Mouse (Mus musculus) limb, embryonic 10.5 days (tissue): ENCODE results near the gene Creb5. TPM values are rescaled to one million over a fixed set of nuclear protein-coding genes. Genes with fewer than 3 reads are reported as not detected.

Experiments used
- DNase-seq: peaks from one replicate; pipeline ENCODE4 v3.0.0-alpha.2; 2017; ENCODE audit warnings: low spot score
- H3K27ac ChIP-seq: fragments of 300-500 bp; sonication (generic); 2 replicates; pipeline ENCODE4 v1.5.1; 2016; ENCODE audit warnings: mild to moderate bottlenecking
- H3K27me3 ChIP-seq: fragments of 300-500 bp; sonication (generic); 2 replicates; pipeline ENCODE4 v1.6.1; 2016; ENCODE audit warnings: low read depth, mild to moderate bottlenecking; ENCODE audit not compliant: poor library complexity, severe bottlenecking
- H3K36me3 ChIP-seq: fragments of 300-500 bp; sonication (generic); 2 replicates; pipeline ENCODE4 v1.6.1; 2016; ENCODE audit warnings: mild to moderate bottlenecking, moderate library complexity
- H3K4me1 ChIP-seq: fragments of 300-500 bp; sonication (generic); 2 replicates; pipeline ENCODE4 v1.6.1; 2016
- H3K4me3 ChIP-seq: fragments of 300-500 bp; sonication (generic); 2 replicates; pipeline ENCODE4 v1.5.1; 2016; ENCODE audit warnings: mild to moderate bottlenecking, moderate library complexity
- H3K9me3 ChIP-seq: fragments of 300-500 bp; sonication (generic); replicated peaks from 2 replicates; pipeline ENCODE4 v1.6.1; 2016; ENCODE audit warnings: mild to moderate bottlenecking
- WGBS: fragments of 180-500 bp; shearing (Covaris S2); methylation state at CpG from one replicate; pipeline ENCODE4 v1.1.7; 2016; 5-methylcytosine and 5-hydroxymethylcytosine counted together
- polyA plus RNA-seq: library from polyadenylated mRNA; unstranded; fragments of >200 nt; fragmentation: Nextera tagmentation; extraction: Ambion mirVana; gene quantifications from 2 replicates; pipeline ENCODE4 v1.2.1, GENCODE M21; 2016

Gene Creb5
- polyA plus RNA-seq, 1 experiment from 2014 or later = 12.1 TPM

- Histone ChIP-seq H3K27me3 (peaks cover 67% of the 10 kb centered on the region), H3K4me3 (peak overlapping the region; percentile 67; the same call in 1 of the 2 replicates), H3K27ac (no peak overlapping the region), H3K4me1 (peaks cover 62% of the 10 kb centered on the region), H3K9me3 (no peaks in the 10 kb centered on the region), H3K36me3 (no peaks in the 10 kb centered on the region)
- no peak for DNase-seq
- WGBS = 38% methylated on average over 8 of the region's 8 CpGs
Measured at GRCm38 (mm10) chr6:53290215-53290990, 3.3 kb downstream of the Creb5 start.

DNA sequence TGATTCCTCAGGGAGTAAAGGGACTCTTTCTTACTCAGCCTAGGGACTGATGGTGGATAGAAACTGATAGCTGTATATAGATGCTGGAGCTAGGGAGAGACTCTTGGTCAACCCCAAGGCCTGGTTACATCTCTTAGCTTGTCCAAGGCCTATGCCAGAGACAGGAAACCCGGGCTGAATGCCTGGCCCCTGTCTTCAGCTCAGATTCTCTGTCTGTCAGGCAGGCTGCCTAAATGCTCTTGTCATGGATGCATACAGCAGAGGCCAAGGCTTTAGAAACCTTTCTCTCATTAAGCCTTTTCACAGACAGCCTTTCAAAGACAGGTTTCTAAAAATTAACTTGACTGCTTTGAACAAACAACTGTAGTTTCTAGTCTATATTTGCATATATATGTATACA lies 5.9 kb downstream of the Creb5 start:
- Histone ChIP-seq H3K4me3 (no peak overlapping the region), H3K27ac (no peak overlapping the region), H3K36me3 (no peaks in the 10 kb centered on the region), H3K27me3 (peaks cover 42% of the 10 kb centered on the region), H3K4me1 (peaks cover 49% of the 10 kb centered on the region), H3K9me3 (no peaks in the 10 kb centered on the region)
- 69% methylated on average over 1 of the region's 1 CpGs for WGBS
- no peak for DNase-seq

- H3K9me3 ChIP-seq = no peaks in the 10 kb centered on the region
- H3K27me3 ChIP-seq = no peaks in the 10 kb centered on the region
- H3K36me3 ChIP-seq = no peaks in the 10 kb centered on the region
- no peak overlapping the region for H3K27ac ChIP-seq
- DNase-seq = no peak
- H3K4me1 ChIP-seq = peaks cover 20% of the 10 kb centered on the region
- H3K4me3 ChIP-seq = no peak overlapping the region
- WGBS = 83% methylated on average over 5 of the region's 5 CpGs
Measured at GRCm38 (mm10) chr6:53297851-53298250, 10.8 kb downstream of the Creb5 start.

DNA sequence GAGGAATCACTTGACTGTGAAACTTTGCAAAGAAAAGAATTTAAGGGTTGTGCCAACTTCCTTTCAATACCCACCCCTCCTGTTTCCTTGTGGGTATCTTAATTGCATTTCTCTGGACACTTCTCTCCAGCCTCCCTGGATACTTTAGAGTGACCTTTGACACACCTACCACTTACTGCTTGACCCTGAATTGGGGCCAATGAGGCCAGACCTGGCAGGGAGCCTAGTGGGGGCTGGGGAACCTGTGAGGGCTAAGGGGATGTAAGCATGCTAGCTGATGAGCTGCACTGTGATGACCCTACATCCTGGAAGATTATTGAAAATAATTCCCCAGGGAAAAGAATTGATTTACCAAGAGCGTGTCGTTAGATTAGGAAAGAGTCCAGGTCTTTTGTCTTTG lies 17.1 kb downstream of the Creb5 start:
- Histone ChIP-seq H3K27ac (no peak overlapping the region), H3K4me3 (no peak overlapping the region), H3K27me3 (no peaks in the 10 kb centered on the region), H3K36me3 (no peaks in the 10 kb centered on the region), H3K9me3 (no peaks in the 10 kb centered on the region), H3K4me1 (peaks cover 18% of the 10 kb centered on the region)
- 47% methylated on average over 2 of the region's 2 CpGs for WGBS
- DNase-seq = no peak

- H3K4me3 ChIP-seq = no peak overlapping the region
- no peak for DNase-seq
- no peaks in the 10 kb centered on the region for H3K36me3 ChIP-seq
- WGBS = 87% methylated on average over 4 of the region's 4 CpGs
- H3K9me3 ChIP-seq = no peaks in the 10 kb centered on the region
- no peaks in the 10 kb centered on the region for H3K27me3 ChIP-seq
- H3K27ac ChIP-seq = no peak overlapping the region
- peaks cover 33% of the 10 kb centered on the region for H3K4me1 ChIP-seq
Measured at GRCm38 (mm10) chr6:53306156-53306555, 19.1 kb downstream of the Creb5 start.

GRCm38 (mm10) chr6:53306710-53307109 lies 19.6 kb downstream of the Creb5 start:
- H3K4me3 ChIP-seq = no peak overlapping the region
- H3K27ac ChIP-seq = no peak overlapping the region; the same call in 1 of the 2 replicates
- no peaks in the 10 kb centered on the region for H3K36me3 ChIP-seq
- H3K9me3 ChIP-seq = no peaks in the 10 kb centered on the region
- DNase-seq = no peak
- WGBS = 89% methylated on average over 5 of the region's 5 CpGs
- H3K27me3 ChIP-seq = no peaks in the 10 kb centered on the region
- H3K4me1 ChIP-seq = peaks cover 38% of the 10 kb centered on the region

DNA sequence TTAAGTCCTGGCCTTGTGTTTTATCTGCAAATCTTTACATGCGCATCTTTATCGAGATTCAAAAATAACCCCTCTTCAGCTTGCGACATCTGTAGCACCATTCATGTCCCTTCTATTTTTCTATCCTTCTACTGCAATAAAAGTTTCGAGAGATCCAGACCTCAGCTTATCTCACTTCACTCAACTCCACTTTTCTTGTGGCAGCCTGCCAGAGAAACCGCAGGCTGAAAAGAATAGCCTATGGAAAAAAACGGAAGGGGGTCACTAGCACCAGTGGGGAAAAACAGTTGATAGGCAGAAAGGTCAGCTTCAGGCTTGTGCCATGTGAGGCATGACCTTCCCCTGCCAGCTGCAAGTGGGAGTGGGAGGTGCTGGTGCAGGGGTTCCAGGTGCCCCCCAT lies 21.6 kb downstream of the Creb5 start:
- no peak overlapping the region for H3K4me3 ChIP-seq
- peaks cover 55% of the 10 kb centered on the region for H3K4me1 ChIP-seq
- H3K9me3 ChIP-seq = no peaks in the 10 kb centered on the region
- H3K27ac ChIP-seq = no peak overlapping the region
- no peaks in the 10 kb centered on the region for H3K36me3 ChIP-seq
- 66% methylated on average over 6 of the region's 6 CpGs for WGBS
- H3K27me3 ChIP-seq = no peaks in the 10 kb centered on the region
- no peak for DNase-seq

DNA sequence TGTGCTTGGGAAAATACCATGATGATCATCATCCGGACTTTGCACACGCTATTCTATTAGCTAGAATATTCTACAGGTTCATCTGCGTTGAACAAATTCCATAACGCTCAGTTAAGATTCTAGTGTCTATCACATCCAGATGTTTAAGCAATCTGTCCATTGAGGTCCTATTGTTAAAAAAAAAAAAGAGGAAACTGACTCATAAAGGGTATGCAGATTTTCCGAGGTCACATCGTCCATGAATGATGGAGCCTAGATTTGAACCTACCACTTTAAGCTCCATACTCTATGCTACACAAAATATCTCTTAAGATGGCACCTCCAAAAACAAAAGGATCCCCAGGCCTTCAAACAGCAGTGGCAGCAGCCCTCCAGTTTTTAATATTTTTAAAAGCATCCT lies 26.5 kb downstream of the Creb5 start:
- Histone ChIP-seq H3K9me3 (no peaks in the 10 kb centered on the region), H3K27ac (no peak overlapping the region; the same call in 1 of the 2 replicates), H3K4me1 (peaks cover 51% of the 10 kb centered on the region), H3K4me3 (no peak overlapping the region), H3K36me3 (no peaks in the 10 kb centered on the region), H3K27me3 (no peaks in the 10 kb centered on the region)
- DNase-seq = no peak
- WGBS = 89% methylated on average over 6 of the region's 6 CpGs

DNA sequence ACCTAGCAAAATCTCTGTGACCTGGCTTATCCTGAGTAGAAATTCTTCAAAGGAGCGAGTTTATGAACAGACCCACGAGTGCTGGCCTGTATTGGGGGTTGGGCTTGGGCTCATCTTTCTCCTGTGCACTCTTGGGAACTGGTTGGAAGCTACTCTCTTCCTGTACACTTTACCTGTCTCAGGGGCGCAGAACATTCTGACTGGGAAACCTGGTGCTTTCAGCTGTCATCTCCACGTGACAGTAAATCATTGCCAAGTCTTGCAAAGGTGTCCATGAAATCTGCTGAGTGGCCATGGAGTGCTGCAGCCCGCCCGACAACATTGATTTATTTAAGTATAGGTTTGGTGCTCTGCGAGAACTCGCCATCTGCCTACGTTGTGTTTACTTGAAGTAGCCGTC lies 27.1 kb downstream of the Creb5 start:
- DNase-seq = no peak
- peak overlapping the region; percentile 19; the same call in 1 of the 2 replicates for H3K27ac ChIP-seq
- 42% methylated on average over 10 of the region's 10 CpGs for WGBS
- H3K36me3 ChIP-seq = no peaks in the 10 kb centered on the region
- H3K27me3 ChIP-seq = no peaks in the 10 kb centered on the region
- no peaks in the 10 kb centered on the region for H3K9me3 ChIP-seq
- H3K4me3 ChIP-seq = no peak overlapping the region
- peaks cover 52% of the 10 kb centered on the region for H3K4me1 ChIP-seq

- 84% methylated on average over 17 of the region's 17 CpGs for WGBS
- peaks cover 15% of the 10 kb centered on the region for H3K4me1 ChIP-seq
- H3K4me3 ChIP-seq = no peak overlapping the region
- no peak for DNase-seq
- H3K27me3 ChIP-seq = no peaks in the 10 kb centered on the region
- H3K9me3 ChIP-seq = no peaks in the 10 kb centered on the region
- H3K36me3 ChIP-seq = no peaks in the 10 kb centered on the region
- no peak overlapping the region for H3K27ac ChIP-seq
Measured at GRCm38 (mm10) chr6:53319543-53320325, 32.7 kb downstream of the Creb5 start.

DNA sequence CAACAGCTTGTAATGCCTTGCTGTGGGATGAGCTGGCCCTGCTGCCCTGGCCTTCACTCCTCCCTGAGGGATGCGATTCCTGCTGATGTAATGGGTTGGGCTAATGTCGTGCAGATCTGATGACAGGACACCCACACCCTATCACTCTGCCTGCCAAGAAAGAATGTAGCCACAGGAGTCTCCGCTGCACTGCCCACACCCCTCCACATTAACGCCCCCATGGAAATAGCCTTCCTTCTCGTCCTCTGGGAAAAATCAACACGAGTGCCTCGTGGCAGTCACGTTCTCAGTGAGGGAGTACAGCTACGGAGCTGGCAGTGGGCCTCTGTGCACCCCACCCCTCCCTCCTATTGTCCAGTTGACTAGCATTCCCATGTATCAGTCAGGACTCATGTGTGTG lies 50.3 kb downstream of the Creb5 start:
- DNase-seq = no peak
- H3K27me3 ChIP-seq = no peaks in the 10 kb centered on the region
- WGBS = 20% methylated on average over 9 of the region's 9 CpGs
- H3K36me3 ChIP-seq = no peaks in the 10 kb centered on the region; the same call in 1 of the 2 replicates
- peaks cover 6% of the 10 kb centered on the region for H3K4me1 ChIP-seq
- no peaks in the 10 kb centered on the region for H3K9me3 ChIP-seq
- H3K4me3 ChIP-seq = no peak overlapping the region
- H3K27ac ChIP-seq = 0 out of 2 replicates have a peak overlapping the region, but pooled peaks have one; percentile 28

DNA sequence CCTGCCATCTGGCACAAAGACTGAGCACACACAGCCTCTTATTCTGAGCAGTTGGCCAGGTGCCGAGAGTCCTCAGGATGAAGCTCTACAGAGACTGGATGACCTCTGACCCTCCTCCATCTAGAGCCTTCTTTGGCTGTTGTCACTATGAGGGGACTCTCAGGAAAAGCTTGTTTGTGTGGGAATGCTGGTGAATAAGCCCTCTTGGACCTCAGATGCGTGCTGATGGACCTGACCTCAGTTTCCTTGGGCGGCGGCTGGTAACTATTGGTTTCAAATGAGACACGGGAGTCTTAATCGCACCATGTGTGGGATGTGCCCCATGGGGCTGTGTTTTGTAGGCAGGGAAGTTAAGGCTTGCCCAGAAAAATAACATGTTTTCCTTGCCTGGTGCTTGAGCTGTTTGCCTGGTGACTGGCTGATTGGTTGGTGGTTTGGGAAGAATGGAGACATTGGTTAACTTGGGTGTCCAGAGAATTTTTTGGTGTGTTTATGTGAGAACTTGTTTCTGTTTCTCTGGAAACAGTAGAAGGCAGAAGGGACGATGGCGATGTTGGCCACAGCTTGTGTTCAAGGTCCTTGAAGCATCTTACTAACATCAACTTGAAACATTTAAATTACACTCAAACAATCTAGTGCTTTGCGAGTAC lies 65.4 kb downstream of the Creb5 start:
- Histone ChIP-seq H3K36me3 (no peaks in the 10 kb centered on the region), H3K27ac (no peak overlapping the region), H3K4me1 (peaks cover 11% of the 10 kb centered on the region), H3K27me3 (no peaks in the 10 kb centered on the region), H3K9me3 (no peaks in the 10 kb centered on the region), H3K4me3 (no peak overlapping the region)
- DNase-seq = no peak
- 92% methylated on average over 9 of the region's 9 CpGs for WGBS

DNA sequence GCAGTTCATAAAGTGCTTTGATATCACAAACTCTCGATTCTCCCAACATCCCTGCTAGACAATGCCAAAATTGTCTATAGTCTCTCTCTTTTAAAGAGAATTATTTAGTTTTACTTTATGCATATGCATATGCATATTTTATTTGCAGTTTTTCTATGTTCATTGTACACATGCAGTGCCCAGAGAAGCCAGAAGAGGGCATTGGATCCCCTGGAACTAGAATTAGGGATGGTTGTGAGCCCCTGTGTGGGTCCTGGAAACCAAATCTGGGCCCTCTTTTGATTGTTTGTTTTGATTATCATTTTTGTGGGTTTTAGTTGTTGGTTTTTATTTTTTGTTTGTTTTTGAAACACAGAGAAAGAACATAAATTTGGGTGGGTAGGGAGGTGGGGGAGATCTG lies 69.3 kb downstream of the Creb5 start:
- no peak for DNase-seq
- no peak overlapping the region for H3K27ac ChIP-seq
- H3K4me1 ChIP-seq = no peaks in the 10 kb centered on the region
- no peaks in the 10 kb centered on the region for H3K9me3 ChIP-seq
- no peaks in the 10 kb centered on the region for H3K27me3 ChIP-seq
- 90% methylated on average over 1 of the region's 1 CpGs for WGBS
- no peaks in the 10 kb centered on the region for H3K36me3 ChIP-seq
- H3K4me3 ChIP-seq = no peak overlapping the region
